Mouse (Mus musculus): ENCODE measurements at regions not wholly inside any gene's neighbourhood (a gene's known extent, or its start where the extent isn't known, plus 50 kb on each side); places are given as distances from the start of the nearest gene placed in this dataset.

GRCm38 (mm10) chr7:145045230-145045629, 105.5 kb upstream of the Ccnd1 start:
- DNase-seq (ENCODE audit: low spot score in 2 of 2), result no peak

GRCm38 (mm10) chr7:145043455-145044149, 103.9 kb upstream of the Ccnd1 start:
- no peak for DNase-seq (ENCODE audit: low spot score in 2 of 2)

- DNase-seq (ENCODE audit: low spot score in 2 of 2), result no peak
These were observed 101.1 kb upstream of the Ccnd1 start for GRCm38 (mm10) chr7:145040871-145041270.

DNA sequence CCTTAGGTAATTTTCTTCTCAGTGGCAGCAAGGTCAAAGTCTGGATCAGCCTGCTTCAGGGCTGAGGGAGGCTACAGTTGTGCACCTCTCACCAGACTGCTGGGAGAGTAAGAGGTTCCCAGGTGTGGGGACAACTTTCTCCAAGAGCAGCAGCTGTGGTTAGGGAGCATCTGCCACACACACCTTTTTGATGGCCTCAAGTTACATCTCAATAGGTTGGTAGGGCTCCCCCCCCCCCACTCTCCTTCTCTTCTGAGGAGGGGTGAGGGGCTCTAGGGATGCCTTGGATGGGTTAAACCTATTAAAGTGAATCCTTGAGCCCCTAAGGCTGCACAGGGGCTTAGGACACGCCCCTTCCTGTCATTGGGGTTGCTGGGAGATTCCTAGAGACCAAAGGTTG, 94.7 kb upstream of the Ccnd1 start:
- no peak for DNase-seq (ENCODE audit: low spot score in 2 of 2)

DNA sequence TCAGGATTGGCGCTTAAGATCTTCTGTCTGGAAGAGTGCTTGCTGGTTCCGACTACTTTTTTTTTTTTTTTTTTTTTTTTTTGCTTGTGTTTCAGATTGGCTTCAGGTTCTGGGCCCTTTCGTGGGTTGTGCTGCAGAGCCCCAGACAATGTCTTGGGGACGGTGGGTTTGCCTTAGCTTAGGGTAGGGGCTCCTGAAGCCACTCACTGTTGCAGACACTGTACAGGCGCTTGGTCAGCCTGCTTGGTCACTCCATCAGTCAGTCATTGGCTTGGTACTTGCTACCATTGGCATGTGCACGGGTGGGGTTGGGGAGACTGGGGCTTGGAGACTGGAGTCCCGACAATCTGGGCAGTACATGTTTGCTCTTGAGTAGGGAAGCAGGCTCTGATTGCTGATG, 91.5 kb upstream of the Ccnd1 start:
- DNase-seq (ENCODE audit: low spot score in 2 of 2), result no peak

DNA sequence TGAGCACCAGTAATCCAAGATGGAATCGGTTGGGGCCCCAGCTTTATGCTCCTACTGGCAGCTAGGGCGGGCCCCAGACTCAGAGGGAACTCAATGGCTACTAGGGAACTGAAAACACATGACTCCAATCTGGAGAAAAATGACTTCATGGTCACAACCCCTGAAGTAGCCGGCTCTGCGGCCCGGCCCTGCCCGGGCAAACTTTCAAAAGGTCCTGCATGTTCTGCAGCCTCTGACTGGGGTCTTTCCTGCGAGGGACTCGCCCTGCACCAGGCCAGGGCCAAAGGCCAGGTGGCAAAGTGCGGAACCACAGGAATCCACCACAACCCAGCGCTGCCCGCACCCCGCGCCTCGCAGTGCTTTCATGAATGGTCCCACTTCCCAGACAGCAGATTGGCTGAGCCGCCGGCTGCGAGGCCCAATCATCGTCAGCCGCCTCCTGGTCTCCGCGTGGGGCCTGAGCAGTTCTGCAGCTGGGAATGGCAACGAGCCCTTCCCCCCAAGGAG, 91.0 kb upstream of the Ccnd1 start:
- DNase-seq (ENCODE audit: low spot score in 2 of 2), result peak; percentile 49 to 66

DNA sequence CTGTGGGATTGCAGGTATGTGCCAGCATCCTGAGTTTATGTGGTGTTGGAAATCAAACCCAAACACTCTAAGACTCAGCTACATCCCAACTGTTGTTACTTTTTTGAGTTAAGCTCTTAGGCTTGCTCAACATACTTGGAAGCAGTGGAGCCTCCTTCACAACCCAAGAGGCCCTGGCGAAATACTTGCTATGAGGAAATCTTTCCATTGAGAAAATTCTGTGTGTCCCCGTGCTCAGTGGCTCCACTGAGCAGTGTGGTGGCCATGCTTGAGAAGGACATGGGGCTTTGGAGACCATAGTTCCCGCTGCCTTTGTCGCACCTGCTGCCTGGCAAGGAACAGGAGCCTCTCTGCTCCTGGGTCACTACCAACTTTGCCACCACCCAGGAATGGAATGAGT, 89.9 kb upstream of the Ccnd1 start:
- DNase-seq (ENCODE audit: low spot score in 2 of 2), result peak in 1 of 2 experiments; percentile 11

DNA sequence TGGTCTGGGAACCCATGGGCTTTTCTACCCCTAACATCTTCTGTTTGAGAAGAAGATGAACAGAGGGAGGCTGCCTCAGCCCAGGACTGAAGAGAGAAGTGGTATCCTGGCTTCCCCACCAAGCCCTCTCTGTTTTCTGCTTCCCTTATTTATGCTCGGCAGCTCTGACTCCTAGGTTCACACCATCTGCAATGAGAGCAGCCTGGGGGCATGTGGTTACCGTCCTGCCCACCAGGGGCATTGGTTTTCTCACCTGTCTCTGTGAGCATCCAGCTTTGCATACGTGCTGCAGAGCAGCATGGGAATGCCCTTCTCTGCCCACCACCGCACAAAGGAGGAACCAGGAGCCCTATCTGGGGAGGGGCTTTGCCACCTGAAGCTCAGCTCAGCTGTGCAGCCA, 89.4 kb upstream of the Ccnd1 start:
- DNase-seq (ENCODE audit: low spot score in 2 of 2), result no peak

DNA sequence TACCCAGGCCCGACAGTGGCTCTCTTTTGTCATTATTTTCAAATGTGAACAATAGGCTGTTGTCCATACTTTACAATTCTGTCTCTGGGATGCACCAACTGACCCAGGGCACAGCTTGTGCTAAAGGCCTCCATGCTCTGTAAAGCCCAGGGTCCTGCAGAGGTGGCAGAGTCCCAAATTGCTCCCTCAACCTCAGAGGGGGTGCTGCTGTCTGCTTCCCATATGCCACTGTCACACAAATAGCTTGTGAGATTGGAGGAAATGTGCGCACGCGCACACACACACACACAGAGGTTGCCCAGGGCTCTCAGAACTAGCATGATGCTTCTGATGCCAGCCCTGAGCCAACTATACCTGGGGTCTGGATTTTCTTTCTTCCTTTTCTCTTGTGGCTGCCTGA, 87.3 kb upstream of the Ccnd1 start:
- DNase-seq (ENCODE audit: low spot score in 2 of 2), result no peak

DNA sequence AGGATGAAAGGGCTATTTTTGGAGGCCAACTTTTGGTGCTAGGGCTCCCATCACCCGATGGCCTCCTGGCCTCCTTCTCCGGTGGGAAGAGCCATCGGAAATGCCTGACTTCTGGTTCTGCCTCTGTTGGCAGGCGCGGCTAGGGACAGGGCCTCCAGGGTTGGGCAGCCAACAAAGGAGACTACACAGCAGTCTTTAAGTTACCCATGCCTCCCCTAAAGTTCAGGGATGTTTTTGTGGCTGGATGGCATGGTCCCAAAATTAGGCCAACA, 86.2 kb upstream of the Ccnd1 start:
- no peak for DNase-seq (ENCODE audit: low spot score in 2 of 2)

DNA sequence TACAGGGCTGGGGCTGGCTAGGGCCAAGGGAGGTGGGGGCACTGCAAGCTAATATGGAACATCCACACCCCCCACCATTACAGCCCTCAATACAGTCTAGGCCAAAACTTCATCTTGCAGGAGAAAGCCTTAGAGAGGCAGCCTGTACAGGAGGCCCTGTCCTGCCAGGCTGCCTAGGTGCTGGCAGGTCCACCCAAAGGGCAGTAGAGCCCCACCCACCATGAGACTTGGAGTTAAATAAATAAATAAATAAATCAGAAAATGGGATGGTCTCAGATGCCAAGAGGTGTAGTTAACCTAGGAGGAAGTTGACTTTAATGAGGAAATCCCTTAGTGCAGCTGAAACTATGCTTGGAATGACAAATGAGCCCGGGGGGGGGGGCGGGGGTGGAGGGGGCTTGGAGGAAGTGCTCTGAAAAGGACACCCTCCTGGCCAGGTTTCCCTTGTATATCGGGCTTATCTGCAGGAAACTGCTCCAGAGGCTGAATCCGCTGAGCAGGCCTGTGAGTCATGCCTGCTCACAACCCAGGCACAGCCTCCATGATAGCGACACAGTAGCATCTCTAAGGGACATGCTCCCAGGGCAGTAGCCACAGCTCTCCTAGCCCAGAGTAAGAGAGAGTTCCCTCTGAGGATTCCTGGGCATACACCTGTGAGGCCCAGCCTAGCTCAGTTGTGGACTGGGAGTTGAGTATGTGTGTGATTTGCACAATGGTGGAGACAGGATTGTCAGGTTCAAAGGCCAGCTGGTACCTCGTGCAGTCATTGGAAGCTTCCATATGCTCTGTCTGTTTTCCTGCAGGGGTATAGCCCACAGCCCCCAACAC, 85.7 kb upstream of the Ccnd1 start:
- DNase-seq (ENCODE audit: low spot score in 2 of 2), result peak; percentile 4 to 15

DNA sequence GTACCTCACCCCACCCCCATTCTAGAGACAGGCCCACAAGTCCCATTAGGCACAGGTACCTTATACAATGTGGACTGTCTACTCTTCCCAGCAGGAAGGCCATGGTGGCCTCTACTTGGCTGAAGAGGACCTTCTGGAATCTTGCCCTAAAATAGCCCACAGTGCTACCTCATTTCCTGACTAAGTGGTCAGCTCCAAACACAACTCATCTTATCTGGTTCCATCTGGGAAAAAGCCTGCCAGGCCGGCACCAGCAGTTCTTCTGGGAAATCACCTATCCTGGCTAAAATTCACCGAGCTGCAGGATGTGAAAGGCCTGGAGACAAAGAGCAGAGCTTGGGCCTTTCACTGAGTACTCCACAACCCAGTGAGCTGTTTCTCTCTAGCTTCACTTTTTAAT, 84.9 kb upstream of the Ccnd1 start:
- no peak for DNase-seq (ENCODE audit: low spot score in 2 of 2)

DNA sequence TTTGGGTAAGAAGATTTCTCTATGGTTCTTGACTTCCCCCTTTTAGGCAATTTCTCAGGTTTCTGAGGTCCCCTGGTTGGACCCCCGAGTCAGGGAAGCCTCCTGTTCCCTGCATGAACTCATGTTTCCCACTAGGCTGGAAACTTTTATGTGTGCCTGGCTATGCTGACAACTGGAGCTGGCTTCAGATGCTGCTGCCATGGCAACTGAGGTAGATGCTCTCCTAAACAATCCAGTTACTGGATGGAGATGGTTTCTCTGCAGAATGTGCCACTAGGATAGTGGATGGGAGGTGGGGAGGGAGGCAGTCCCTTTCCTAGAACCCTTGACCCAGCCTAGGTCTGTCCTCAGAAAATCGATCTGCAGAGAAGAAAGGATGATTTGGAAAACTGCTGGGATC, 79.4 kb upstream of the Ccnd1 start:
- no peak for DNase-seq (ENCODE audit: low spot score in 2 of 2)

- DNase-seq (ENCODE audit: low spot score in 2 of 2), result no peak
These were observed 78.4 kb upstream of the Ccnd1 start for GRCm38 (mm10) chr7:145018149-145018548.

DNA sequence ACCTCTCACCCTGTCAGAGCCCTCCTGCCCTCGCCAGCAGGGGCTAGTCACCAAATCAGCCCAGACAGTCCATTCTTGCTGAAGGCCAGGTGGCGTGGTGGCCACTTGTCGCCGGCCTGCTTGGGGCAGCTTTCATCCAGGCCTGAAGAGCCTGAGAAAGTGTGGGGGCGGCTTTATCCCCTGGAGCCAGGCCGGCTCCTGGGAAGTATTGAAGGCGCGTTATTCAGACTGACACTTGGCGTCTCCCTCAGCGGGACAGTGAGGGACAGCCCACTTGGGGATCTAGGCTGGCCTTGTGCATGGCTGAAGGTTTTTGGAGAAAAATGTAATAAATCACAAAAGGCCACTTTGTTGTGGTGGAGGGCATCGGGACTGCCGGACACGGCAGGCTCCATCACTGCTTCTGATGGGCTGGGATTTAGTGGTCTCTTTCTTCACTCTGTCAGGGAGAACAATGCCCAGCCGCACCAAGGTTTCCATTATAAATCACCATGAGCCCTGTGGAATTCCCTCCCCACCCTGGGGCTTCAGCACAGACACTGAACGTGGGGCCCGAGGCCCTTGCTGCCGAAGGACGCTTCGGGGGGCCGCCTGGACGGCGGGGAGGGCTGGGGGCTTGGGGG, 75.8 kb upstream of the Ccnd1 start:
- no peak for DNase-seq (ENCODE audit: low spot score in 2 of 2)

- DNase-seq (ENCODE audit: low spot score in 2 of 2), result no peak
These were observed 71.0 kb upstream of the Ccnd1 start for GRCm38 (mm10) chr7:145010757-145011156.

- DNase-seq (ENCODE audit: low spot score in 2 of 2), result no peak
These were observed 70.3 kb upstream of the Ccnd1 start for GRCm38 (mm10) chr7:145010004-145010403.

DNA sequence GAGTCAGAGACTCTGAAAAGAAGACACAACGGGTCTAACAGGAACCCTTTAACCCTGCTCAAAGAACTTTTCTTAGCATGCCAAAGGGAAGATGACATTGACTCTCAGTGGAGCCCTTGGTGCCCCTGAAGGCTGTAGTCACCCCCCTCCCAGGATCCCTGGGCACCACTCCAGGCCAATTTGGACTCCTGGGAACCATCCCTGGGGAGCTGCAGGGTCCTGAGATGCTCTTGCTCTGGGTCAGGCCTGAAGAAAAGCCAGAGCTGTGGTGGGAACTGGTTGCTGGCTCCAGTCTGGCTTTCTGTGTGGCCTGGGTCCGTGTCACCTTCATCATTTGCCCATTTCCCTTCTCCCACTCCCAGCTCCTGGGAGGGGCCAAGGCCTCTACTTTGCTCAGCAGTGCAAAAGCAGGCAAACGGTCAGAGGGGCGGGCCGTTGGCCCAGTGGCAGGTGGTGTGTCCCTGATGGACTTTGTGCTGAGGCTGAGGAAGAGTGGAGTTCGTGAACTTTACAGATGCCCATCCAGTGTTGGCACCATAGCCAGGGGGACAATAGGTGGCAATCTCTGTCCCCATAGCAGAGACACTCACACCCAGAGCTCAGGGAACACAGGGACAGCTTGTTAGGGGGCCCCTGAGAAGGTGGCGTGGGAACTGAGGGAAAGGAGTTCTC, 69.1 kb upstream of the Ccnd1 start:
- no peak for DNase-seq (ENCODE audit: low spot score in 2 of 2)

DNA sequence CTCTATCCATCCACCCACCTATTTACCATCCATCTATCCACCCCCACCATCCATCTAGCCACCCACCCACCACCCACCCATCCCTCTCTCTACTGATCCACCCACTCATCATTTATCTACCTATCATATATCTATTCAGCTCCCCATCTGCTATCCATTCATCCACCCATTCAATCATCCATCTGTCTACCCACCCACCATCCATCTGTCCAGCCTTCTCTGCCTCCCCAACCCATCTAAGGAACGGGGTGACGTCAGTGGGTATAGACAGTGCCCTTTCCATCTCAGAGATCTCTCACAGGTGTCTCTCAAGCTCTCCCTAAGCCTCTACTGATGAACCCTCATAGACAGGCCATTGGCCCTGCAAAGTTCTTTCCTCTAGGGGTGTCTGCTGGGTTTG, 67.5 kb upstream of the Ccnd1 start:
- no peak for DNase-seq (ENCODE audit: low spot score in 2 of 2)

DNA sequence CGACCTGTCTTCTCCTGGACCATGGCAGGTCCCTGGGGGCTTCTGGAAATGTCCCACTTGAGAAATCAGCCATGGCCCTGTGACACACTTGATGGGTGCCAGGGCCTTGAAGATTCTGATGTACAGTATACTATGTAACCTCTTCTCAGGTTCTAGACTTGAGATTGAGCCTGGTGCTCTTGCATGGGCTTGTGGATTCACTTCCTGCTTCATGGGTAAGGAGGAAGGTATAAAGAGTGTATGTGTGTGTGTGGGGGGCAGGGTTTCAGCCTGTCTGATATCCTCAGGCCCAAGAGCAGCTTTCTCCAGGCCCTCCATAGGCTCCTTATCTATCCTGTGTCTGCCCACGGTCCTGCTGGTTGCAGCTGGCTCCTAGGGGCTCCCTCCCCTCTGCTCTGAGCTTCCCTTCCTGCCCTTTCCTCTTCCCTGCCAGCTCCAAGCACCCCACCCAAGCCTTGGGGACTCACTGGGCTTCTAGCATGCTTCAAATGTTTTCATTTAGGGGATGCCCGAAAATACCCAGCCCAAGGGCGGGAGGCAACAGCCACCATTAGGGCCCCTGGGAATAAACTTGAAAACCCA, 61.9 kb upstream of the Ccnd1 start:
- no peak for DNase-seq (ENCODE audit: low spot score in 2 of 2)

- no peak for DNase-seq (ENCODE audit: low spot score in 2 of 2)
These were observed 60.0 kb upstream of the Ccnd1 start for GRCm38 (mm10) chr7:144999741-145000140.

GRCm38 (mm10) chr7:144996847-144997246, 57.1 kb upstream of the Ccnd1 start:
- DNase-seq (ENCODE audit: low spot score in 2 of 2), result no peak

All from urinary bladder, postnatal 36 days (tissue).